Mouse (Mus musculus): ENCODE measurements around the gene Lkaaear1. TPM values are rescaled to one million over a fixed set of nuclear protein-coding genes. Genes with fewer than 3 reads are reported as not detected.

Lkaaear1 gene
- total and polyA plus RNA-seq, 2 experiments from 2014 or later: not detected

- 11% methylated on average over 7 of the region's 7 CpGs for WGBS
- Histone ChIP-seq H3K9me3 (ENCODE audit: low read length) (no peaks in the 10 kb centered on the region), H3K4me2 (ENCODE audit: low read depth, low read length, poor library complexity, severe bottlenecking) (peak overlapping the region; percentile 95), H3K36me3 (ENCODE audit: insufficient read depth, low read length) (0 out of 2 replicates have a peak, but pooled peaks cover 3% of the 10 kb centered on the region), H3K27me3 (ENCODE audit: insufficient read depth, low read length) (no peaks in the 10 kb centered on the region), H3K27ac (ENCODE audit: low read depth, low read length) (peak overlapping the region; percentile 85), H3K4me3 (ENCODE audit: low read depth, low read length) (peak overlapping the region; percentile 65), H3K9ac (replicated peaks; ENCODE audit: low read length, poor library complexity, severe bottlenecking) (peak overlapping the region; percentile 84), H3K4me1 (ENCODE audit: insufficient read depth, low read length) (peaks cover 9% of the 10 kb centered on the region; the same call in 1 of the 2 replicates)
- DNase-seq (ENCODE audit: low spot score) (no peak), ATAC-seq (ENCODE audit: low FRiP score) (peak; percentile 18)
- no peak for TF ChIP-seq CTCF (IDR thresholded peaks at IDR 0.05)
Measured at GRCm38 (mm10) chr2:181680716-181681117, 17.5 kb downstream of the Lkaaear1 start.

- WGBS: 0% methylated on average over 60 of the region's 69 CpGs
- ATAC-seq (ENCODE audit: low FRiP score): peak; percentile 69
- peak; percentile 46 for TF ChIP-seq CTCF (IDR thresholded peaks at IDR 0.05)
Measured at GRCm38 (mm10) chr2:181679951-181680715, 18.1 kb downstream of the Lkaaear1 start, which contains the start of gene Tcea2. Tcea2 (plus strand) TSS chr2:181680310.

GRCm38 (mm10) chr2:181678780-181679179 is 19.5 kb downstream of the Lkaaear1 start:
- no peaks in the 10 kb centered on the region for H3K9me3 ChIP-seq (ENCODE audit: low read length)
- WGBS: 42% methylated on average over 1 of the region's 1 CpGs

More at GRCm38 (mm10) chr2:181679951-181680715, 18.1 kb downstream of the Lkaaear1 start, which contains the start of gene Tcea2:
- Histone ChIP-seq H3K27ac (ENCODE audit: low read depth, low read length) (peak within 1 kb of the TSS; percentile 85), H3K4me2 (ENCODE audit: low read depth, low read length, poor library complexity, severe bottlenecking) (peak within 1 kb of the TSS; percentile 95), H3K4me3 (ENCODE audit: low read depth, low read length) (peak within 1 kb of the TSS; percentile 65), H3K36me3 (ENCODE audit: insufficient read depth, low read length) (0 out of 2 replicates have a peak, but pooled peaks cover 3% of the 10 kb centered on the region), H3K9ac (replicated peaks; ENCODE audit: low read length, poor library complexity, severe bottlenecking) (peak within 1 kb of the TSS; percentile 84), H3K9me3 (ENCODE audit: low read length) (no peaks in the 10 kb centered on the region), H3K4me1 (ENCODE audit: insufficient read depth, low read length) (peaks cover 13% of the 10 kb centered on the region; the same call in 1 of the 2 replicates), H3K27me3 (ENCODE audit: insufficient read depth, low read length) (no peaks in the 10 kb centered on the region)
- peak; percentile 80 for DNase-seq (ENCODE audit: low spot score)

DNA sequence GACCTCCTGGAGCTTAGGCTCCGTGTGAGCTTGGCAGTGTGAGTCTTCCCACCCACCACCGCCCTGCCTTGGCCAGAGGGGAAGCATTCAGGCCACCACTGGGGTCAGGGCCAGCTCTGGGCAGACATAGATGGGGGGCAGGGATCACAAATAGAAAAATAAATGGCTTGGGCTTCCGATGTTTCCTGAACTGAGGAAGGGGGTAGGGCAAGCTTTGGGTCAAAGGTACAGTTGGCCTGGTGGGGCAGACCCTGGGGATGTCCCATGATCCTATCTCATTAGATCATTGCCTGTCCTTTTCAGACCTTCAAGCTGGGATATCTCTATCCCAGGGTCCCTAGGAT is 20.5 kb downstream of the Lkaaear1 start:
- H3K9me3 ChIP-seq (ENCODE audit: low read length): no peaks in the 10 kb centered on the region
- H3K36me3 ChIP-seq (ENCODE audit: insufficient read depth, low read length): no peaks in the 10 kb centered on the region
- peaks cover 13% of the 10 kb centered on the region; the same call in 1 of the 2 replicates for H3K4me1 ChIP-seq (ENCODE audit: insufficient read depth, low read length)
- no peak overlapping the region for H3K27ac ChIP-seq (ENCODE audit: low read depth, low read length)
- H3K4me3 ChIP-seq (ENCODE audit: low read depth, low read length): no peak overlapping the region
- ATAC-seq (ENCODE audit: low FRiP score): no peak
- 51% methylated on average over 3 of the region's 3 CpGs for WGBS
- H3K4me2 ChIP-seq (ENCODE audit: low read depth, low read length, poor library complexity, severe bottlenecking): no peak overlapping the region
- H3K27me3 ChIP-seq (ENCODE audit: insufficient read depth, low read length): peaks cover 4% of the 10 kb centered on the region; the same call in 1 of the 2 replicates
- no peak for DNase-seq (ENCODE audit: low spot score)
- no peak for TF ChIP-seq CTCF (IDR thresholded peaks at IDR 0.05)
- H3K9ac ChIP-seq (replicated peaks; ENCODE audit: low read length, poor library complexity, severe bottlenecking): no peak overlapping the region

More at GRCm38 (mm10) chr2:181678780-181679179, 19.5 kb downstream of the Lkaaear1 start:
- DNase-seq (ENCODE audit: low spot score): peak; percentile 91
- Histone ChIP-seq H3K36me3 (ENCODE audit: insufficient read depth, low read length) (no peaks in the 10 kb centered on the region), H3K27ac (ENCODE audit: low read depth, low read length) (no peak overlapping the region), H3K4me3 (ENCODE audit: low read depth, low read length) (no peak overlapping the region), H3K4me2 (ENCODE audit: low read depth, low read length, poor library complexity, severe bottlenecking) (no peak overlapping the region), H3K4me1 (ENCODE audit: insufficient read depth, low read length) (peaks cover 13% of the 10 kb centered on the region; the same call in 1 of the 2 replicates), H3K9ac (replicated peaks; ENCODE audit: low read length, poor library complexity, severe bottlenecking) (no peak overlapping the region), H3K27me3 (ENCODE audit: insufficient read depth, low read length) (peaks cover 4% of the 10 kb centered on the region; the same call in 1 of the 2 replicates)
- peak; percentile 61; the same call in 1 of the 2 replicates for ATAC-seq (ENCODE audit: low FRiP score)
- TF ChIP-seq CTCF (IDR thresholded peaks at IDR 0.05): peak; percentile 98

GRCm38 (mm10) chr2:181677096-181677754 is 21.0 kb downstream of the Lkaaear1 start:
- WGBS: 60% methylated on average over 5 of the region's 5 CpGs
- no peak overlapping the region for H3K27ac ChIP-seq (ENCODE audit: low read depth, low read length)
- H3K36me3 ChIP-seq (ENCODE audit: insufficient read depth, low read length): no peaks in the 10 kb centered on the region
- no peaks in the 10 kb centered on the region for H3K9me3 ChIP-seq (ENCODE audit: low read length)
- H3K9ac ChIP-seq (replicated peaks; ENCODE audit: low read length, poor library complexity, severe bottlenecking): no peak overlapping the region
- peaks cover 8% of the 10 kb centered on the region for H3K27me3 ChIP-seq (ENCODE audit: insufficient read depth, low read length)
- H3K4me2 ChIP-seq (ENCODE audit: low read depth, low read length, poor library complexity, severe bottlenecking): no peak overlapping the region
- H3K4me1 ChIP-seq (ENCODE audit: insufficient read depth, low read length): peaks cover 11% of the 10 kb centered on the region; the same call in 1 of the 2 replicates
- ATAC-seq (ENCODE audit: low FRiP score) (no peak), DNase-seq (ENCODE audit: low spot score) (no peak)
- peak; percentile 12; the same call in 1 of the 2 replicates for TF ChIP-seq CTCF (IDR thresholded peaks at IDR 0.05)
- H3K4me3 ChIP-seq (ENCODE audit: low read depth, low read length): no peak overlapping the region
